In the genomic region with DNA sequence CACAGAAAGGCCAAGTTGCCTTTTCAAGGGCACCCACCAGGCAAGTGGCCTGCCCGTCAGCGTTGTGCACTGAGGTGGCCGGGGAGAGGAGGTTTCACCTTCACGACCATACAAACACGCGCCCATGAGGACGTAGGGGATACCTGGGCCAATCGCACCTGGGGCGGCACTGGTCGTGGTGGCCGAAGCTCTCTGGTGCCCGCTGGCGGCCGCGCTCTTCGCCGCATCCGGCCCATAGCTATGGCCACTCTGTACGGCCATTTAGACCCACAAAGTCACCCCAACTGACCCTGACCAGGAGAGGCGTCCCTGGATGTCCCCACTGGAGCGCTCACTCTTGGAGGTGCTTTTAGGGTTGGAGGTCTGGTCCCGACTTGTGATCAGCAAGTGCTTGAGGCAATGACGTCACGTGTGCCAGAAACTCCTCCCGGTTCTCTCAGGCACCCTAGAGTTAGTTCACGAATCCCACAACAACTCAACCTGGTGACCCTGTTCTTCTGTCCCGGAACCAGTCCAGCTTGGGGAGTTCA, we compare ENCODE assay signal across 8 mouse cellular contexts. TPM values are rescaled to one million over a fixed set of nuclear protein-coding genes. Genes with fewer than 3 reads are reported as not detected.
DNase-seq lines count a peak whose midpoint lies in the region; ATAC-seq and TF ChIP-seq lines count a peak whose summit lies in the region.

No protein-coding gene starts in this region.

- H3K79me2 ChIP-seq in MEL (ENCODE audit: control insufficient read depth, insufficient read depth, low read length, poor library complexity), result no peaks in the 10 kb centered on the region; the same call in 1 of the 2 replicates

- H3K4me2 ChIP-seq in neural tube, embryonic 14.5 days (ENCODE audit: low read depth, low read length), result peak overlapping the region; percentile 61

- H3K27me3 ChIP-seq in MEL (ENCODE audit: control insufficient read depth in 1 of 2, insufficient read depth in 2 of 2, low read length in 2 of 2), result no peaks in the 10 kb centered on the region
- no peaks in the 10 kb centered on the region for H3K27me3 ChIP-seq in neural tube, embryonic 14.5 days (ENCODE audit: control insufficient read depth, insufficient read depth, low read length)
- H3K27me3 ChIP-seq in testis, adult 2 months (ENCODE audit: control insufficient read depth, insufficient read depth, low read length), result no peaks in the 10 kb centered on the region

- peak overlapping the region; percentile 59 to 72 for H3K4me3 ChIP-seq in MEL (ENCODE audit: control insufficient read depth in 1 of 2, insufficient read depth in 1 of 2, low read depth in 2 of 2, low read length in 2 of 2)
- H3K4me3 ChIP-seq in layer of hippocampus, adult 2 months, result peak overlapping the region; percentile 62
- peak overlapping the region; percentile 32 for H3K4me3 ChIP-seq in neural tube, embryonic 14.5 days (ENCODE audit: low read depth, low read length)
- peak overlapping the region; percentile 59 for H3K4me3 ChIP-seq in testis, adult 2 months (ENCODE audit: control insufficient read depth, low read depth, low read length)

- no peaks in the 10 kb centered on the region for H3K9me3 ChIP-seq in MEL (replicated peaks; ENCODE audit: insufficient read depth, low read length)
- no peaks in the 10 kb centered on the region for H3K9me3 ChIP-seq in neural tube, embryonic 14.5 days (ENCODE audit: control insufficient read depth, low read length)

- peak; percentile 35 to 43; a peak in 3 of 4 replicates for ATAC-seq in hematopoietic stem cell, adult 5-6 weeks (replicated peaks in 1 of 2; ENCODE audit: insufficient read depth in 1 of 2, low FRiP score in 2 of 2, low TSS enrichment in 1 of 2, low read depth in 1 of 2, poor library complexity in 2 of 2, severe bottlenecking in 2 of 2)
- ATAC-seq in neural tube, embryonic 14.5 days (ENCODE audit: low read depth), result peak; percentile 32; the same call in 1 of the 2 replicates

- no peak for TF ChIP-seq POLR2A in MEL (IDR thresholded peaks at IDR 0.05; ENCODE audit: control insufficient read depth in 1 of 2, insufficient read depth in 1 of 2, low read depth in 1 of 2, low read length in 2 of 2, poor library complexity in 1 of 2)
- TF ChIP-seq POLR2A in testis, adult 2 months (IDR thresholded peaks at IDR 0.05; ENCODE audit: control insufficient read depth, low read depth, low read length), result no peak

- 2% methylated on average over 27 of the region's 27 CpGs for WGBS in neural tube, embryonic 14.5 days

- H3K4me1 ChIP-seq in MEL (ENCODE audit: control insufficient read depth in 1 of 2, insufficient read depth in 2 of 2, low read length in 2 of 2), result no peaks in the 10 kb centered on the region
- peaks cover 3% of the 10 kb centered on the region; the same call in 1 of the 2 replicates for H3K4me1 ChIP-seq in neural tube, embryonic 14.5 days (ENCODE audit: control insufficient read depth, insufficient read depth, low read length)
- H3K4me1 ChIP-seq in testis, adult 2 months (ENCODE audit: control insufficient read depth, insufficient read depth, low read length), result peaks cover 8% of the 10 kb centered on the region

- H3K36me3 ChIP-seq in MEL (ENCODE audit: control insufficient read depth in 1 of 2, insufficient read depth in 2 of 2, low read length in 2 of 2), result no peaks in the 10 kb centered on the region
- peaks cover 18% of the 10 kb centered on the region for H3K36me3 ChIP-seq in neural tube, embryonic 14.5 days (ENCODE audit: control insufficient read depth, insufficient read depth, low read length)
- H3K36me3 ChIP-seq in testis, adult 2 months (ENCODE audit: control insufficient read depth, insufficient read depth, low read length), result no peaks in the 10 kb centered on the region; the same call in none of the 2 replicates

- peak in 2 of 3 experiments; percentile 42 to 77 for TF ChIP-seq CTCF in MEL (IDR thresholded peaks at IDR 0.05 in 2 of 3, conservative IDR thresholded peaks at IDR 0.05 in 1 of 3; ENCODE audit: control insufficient read depth in 1 of 3, insufficient read depth in 1 of 3, low read depth in 2 of 3, low read length in 3 of 3, poor library complexity in 1 of 3, severe bottlenecking in 1 of 3)
- peak; percentile 76 for TF ChIP-seq CTCF in layer of hippocampus, adult 2 months (conservative IDR thresholded peaks at IDR 0.05)
- TF ChIP-seq CTCF in testis, adult 2 months (IDR thresholded peaks at IDR 0.05; ENCODE audit: control insufficient read depth, insufficient read depth, insufficient replicate concordance, low read depth, low read length), result peak; percentile 51; the same call in 1 of the 2 replicates

- no peak; the same call in 1 of the 2 replicates for TF ChIP-seq RAD21 in MEL (IDR thresholded peaks at IDR 0.05; ENCODE audit: low read depth, low read length)

- DNase-seq in MEL (ENCODE audit: low read depth, low spot score), result peak; percentile 73
- peak; percentile 71 for DNase-seq in cerebellum, adult 9-10 months
- DNase-seq in frontal cortex, adult 2 months (ENCODE audit: extremely low spot score in 1 of 2, low spot score in 1 of 2), result peak; percentile 46 to 56
- DNase-seq in layer of hippocampus, adult 2 months (ENCODE audit: low spot score in 2 of 2), result peak; percentile 42 to 43
- DNase-seq in lung, adult 18-20 months, result peak; percentile 70 to 81

- TF ChIP-seq EP300 in MEL (IDR thresholded peaks at IDR 0.05; ENCODE audit: low read depth in 1 of 2, low read length in 2 of 2), result no peak

- H3K27ac ChIP-seq in MEL (ENCODE audit: control insufficient read depth, low read depth, low read length), result no peak overlapping the region
- peak overlapping the region; percentile 85 for H3K27ac ChIP-seq in layer of hippocampus, adult 2 months
- H3K27ac ChIP-seq in neural tube, embryonic 14.5 days (ENCODE audit: low read depth, low read length), result no peak overlapping the region
- H3K27ac ChIP-seq in testis, adult 2 months (ENCODE audit: control insufficient read depth, insufficient read depth, low read depth, low read length), result no peak overlapping the region

- H3K9ac ChIP-seq in MEL (ENCODE audit: control insufficient read depth, low read depth, low read length, poor library complexity, severe bottlenecking), result peak overlapping the region; percentile 76
- H3K9ac ChIP-seq in neural tube, embryonic 14.5 days (replicated peaks; ENCODE audit: low read depth, low read length), result no peak overlapping the region

TF ChIP-seq in MEL, 35 proteins besides CTCF, POLR2A, EP300 and RAD21:
- TF ChIP-seq POLR2AphosphoS2 (IDR thresholded peaks at IDR 0.05; ENCODE audit: low read length) (no peak), USF2 (IDR thresholded peaks at IDR 0.05; ENCODE audit: borderline replicate concordance in 1 of 2, insufficient read depth in 1 of 2, low read depth in 1 of 2, low read length in 2 of 2) (0 out of 4 replicates have a peak, but pooled peaks of 1 of the 2 experiments have one; percentile 23), USF1 (IDR thresholded peaks at IDR 0.05; ENCODE audit: low read depth, low read length) (peak; percentile 80), ZNF384 (IDR thresholded peaks at IDR 0.05; ENCODE audit: low read depth, low read length) (no peak), HCFC1 (IDR thresholded peaks at IDR 0.05; ENCODE audit: low read depth, low read length) (0 out of 2 replicates have a peak, but pooled peaks have one; percentile 23), TAL1 (IDR thresholded peaks at IDR 0.05; ENCODE audit: low read length) (no peak), SMC3 (IDR thresholded peaks at IDR 0.05; ENCODE audit: low read depth, low read length) (peak; percentile 24), NELFE (IDR thresholded peaks at IDR 0.05; ENCODE audit: low read depth, low read length) (no peak), JUND (IDR thresholded peaks at IDR 0.05; ENCODE audit: low read depth, low read length) (no peak)

RNA-seq across cellular contexts. Expression of a gene that starts 11.3 kb away (rescaled TPM):
- 16.7 and 22.4 TPM in 2 replicates for total RNA-seq in MEL (2012; rRNA removed)
- polyA plus RNA-seq in MEL (2012; ENCODE audit: insufficient read depth in 1 of 2, insufficient read length in 2 of 2, low read depth in 1 of 2, low replicate concordance in 2 of 2, missing spikeins in 1 of 2), result 10 to 100 TPM in 1 of 2 experiments, not detected in 1; 32.3 TPM
- polyA plus RNA-seq in frontal cortex, adult 2 months (2012; rRNA removed), result 32.8 and 37.2 TPM in 2 replicates
- 4.6 and 6.1 TPM in 2 replicates for total RNA-seq in hematopoietic stem cell, adult 5-6 weeks (2017)
- 10 to 100 TPM; 23.3 to 27.2 TPM for total RNA-seq in layer of hippocampus, adult 2 months (2021)
- 33.4 and 37.6 TPM in 2 replicates for polyA plus RNA-seq in neural tube, embryonic 14.5 days (2014; fragmentation: Nextera tagmentation; extraction: Ambion mirVana)
- 319 and 328 TPM in 2 replicates for polyA plus RNA-seq in testis, adult 2 months (2012; rRNA removed)

RNA-seq across cellular contexts. Expression of a gene that starts 33.1 kb away (rescaled TPM):
- 12.3 and 16.1 TPM in 2 replicates for total RNA-seq in MEL (2012; rRNA removed)
- polyA plus RNA-seq in MEL (2012; ENCODE audit: insufficient read depth in 1 of 2, insufficient read length in 2 of 2, low read depth in 1 of 2, low replicate concordance in 2 of 2, missing spikeins in 1 of 2), result 10 to 100 TPM in 1 of 2 experiments, not detected in 1; 31.9 TPM
- polyA plus RNA-seq in frontal cortex, adult 2 months (2012; rRNA removed), result 4.9 and 5.2 TPM in 2 replicates
- total RNA-seq in hematopoietic stem cell, adult 5-6 weeks (2017), result 22.0 and 24.0 TPM in 2 replicates
- total RNA-seq in layer of hippocampus, adult 2 months (2021), result 10 to 100 TPM in 1 of 2 experiments, 1 to 10 TPM in 1; 9.4 to 10.0 TPM
- 0.98 and 1.3 TPM in 2 replicates for polyA plus RNA-seq in neural tube, embryonic 14.5 days (2014; fragmentation: Nextera tagmentation; extraction: Ambion mirVana)
- 24.9 and 25.3 TPM in 2 replicates for polyA plus RNA-seq in testis, adult 2 months (2012; rRNA removed)

RNA-seq across cellular contexts. Expression of a gene that starts 47.8 kb away (rescaled TPM):
- 14.9 and 16.1 TPM in 2 replicates for total RNA-seq in MEL (2012; rRNA removed)
- 10 to 100 TPM in 1 of 2 experiments, not detected in 1; 23.9 TPM for polyA plus RNA-seq in MEL (2012; ENCODE audit: insufficient read depth in 1 of 2, insufficient read length in 2 of 2, low read depth in 1 of 2, low replicate concordance in 2 of 2, missing spikeins in 1 of 2)
- polyA plus RNA-seq in frontal cortex, adult 2 months (2012; rRNA removed), result 36.3 and 37.2 TPM in 2 replicates
- total RNA-seq in hematopoietic stem cell, adult 5-6 weeks (2017), result 75.8 and 85.8 TPM in 2 replicates
- 10 to 100 TPM; 53.9 to 57.7 TPM for total RNA-seq in layer of hippocampus, adult 2 months (2021)
- 65.3 and 66.3 TPM in 2 replicates for polyA plus RNA-seq in neural tube, embryonic 14.5 days (2014; fragmentation: Nextera tagmentation; extraction: Ambion mirVana)
- polyA plus RNA-seq in testis, adult 2 months (2012; rRNA removed), result 5.1 and 7.4 TPM in 2 replicates
